Mouse (Mus musculus) intestine, postnatal 0 days (tissue): ENCODE results near the gene Ppp1r14d. TPM values are rescaled to one million over a fixed set of nuclear protein-coding genes. Genes with fewer than 3 reads are reported as not detected.

Experiments
- ATAC-seq: fragments of 200-750 bp; cut with Nextera tagmentation; 2 replicates; pipeline ENCODE4 v1.8.0; 2017; ENCODE audit warnings: mild to moderate bottlenecking, moderate TSS enrichment, moderate library complexity
- H3K27ac ChIP-seq: fragments of 300-500 bp; sonication (generic); 2 replicates; pipeline ENCODE4 v1.5.1; 2014; ENCODE audit warnings: mild to moderate bottlenecking, low read depth, low read length, moderate library complexity
- H3K27me3 ChIP-seq: fragments of 300-500 bp; sonication (generic); replicated peaks from 2 replicates; pipeline ENCODE4 v1.6.1; 2014; ENCODE audit warnings: low read length, mixed read lengths; ENCODE audit not compliant: control insufficient read depth, insufficient read depth
- H3K36me3 ChIP-seq: fragments of 300-500 bp; sonication (generic); 2 replicates; pipeline ENCODE4 v1.6.1; 2014; ENCODE audit warnings: mild to moderate bottlenecking, moderate library complexity; ENCODE audit not compliant: control insufficient read depth, insufficient read depth
- H3K4me1 ChIP-seq: fragments of 300-500 bp; sonication (generic); replicated peaks from 2 replicates; pipeline ENCODE4 v1.6.1; 2014; ENCODE audit warnings: antibody characterized with exemption, low read length, mixed read lengths; ENCODE audit not compliant: control insufficient read depth, insufficient read depth
- H3K4me2 ChIP-seq: fragments of 300-500 bp; sonication (generic); replicated peaks from 2 replicates; pipeline ENCODE4 v1.6.1; 2014; ENCODE audit warnings: low read depth, mild to moderate bottlenecking, moderate library complexity
- H3K4me3 ChIP-seq: fragments of 300-500 bp; sonication (generic); 2 replicates; pipeline ENCODE4 v1.5.1; 2014; ENCODE audit warnings: low read depth, low read length
- H3K9ac ChIP-seq: fragments of 300-500 bp; sonication (generic); 2 replicates; pipeline ENCODE4 v1.6.1; 2014; ENCODE audit warnings: mild to moderate bottlenecking, low read depth, low read length
- H3K9me3 ChIP-seq: fragments of 300-500 bp; sonication (generic); 2 replicates; pipeline ENCODE4 v1.6.1; 2016; ENCODE audit warnings: mixed run types; ENCODE audit not compliant: control insufficient read depth
- CTCF ChIP-seq: sonication (generic); IDR thresholded peaks from 2 replicates; pipeline ENCODE4 v1.5.1; 2016; ENCODE audit warnings: low read depth, mild to moderate bottlenecking, control low read depth, antibody characterized with exemption, moderate library complexity
- WGBS: fragments of 180-500 bp; shearing (Covaris S2); extraction: QIAGEN DNeasy Blood & Tissue Kit; methylation state at CpG from one replicate; pipeline ENCODE4 v1.1.7; 2014; 5-methylcytosine and 5-hydroxymethylcytosine counted together
- polyA plus RNA-seq: library from polyadenylated mRNA; unstranded; fragments of >200 nt; fragmentation: Nextera tagmentation; extraction: Ambion mirVana; gene quantifications from 2 replicates; pipeline ENCODE4 v1.2.1, GENCODE M21; 2015

Gene Ppp1r14d
- polyA plus RNA-seq, 1 experiment from 2014 or later: 78.7 TPM

GRCm38 (mm10) chr2:119250377-119250776 lies 20.7 kb upstream of the Ppp1r14d start:
- Histone ChIP-seq H3K9me3 (no peaks in the 10 kb centered on the region), H3K27ac (no peak overlapping the region), H3K4me2 (0 out of 2 replicates have a peak overlapping the region, but pooled peaks have one; percentile 1), H3K4me3 (no peak overlapping the region), H3K4me1 (peaks cover 7% of the 10 kb centered on the region; the same call in 1 of the 2 replicates), H3K9ac (no peak overlapping the region), H3K36me3 (peaks cover 19% of the 10 kb centered on the region; the same call in 1 of the 2 replicates), H3K27me3 (peaks cover 3% of the 10 kb centered on the region)
- ATAC-seq: peak; percentile 8
- TF ChIP-seq CTCF: no peak
- WGBS: 46% methylated on average over 5 of the region's 5 CpGs

- peak; percentile 17; the same call in 1 of the 2 replicates for ATAC-seq
- WGBS: 36% methylated on average over 4 of the region's 4 CpGs
- peak; percentile 24; the same call in 1 of the 2 replicates for TF ChIP-seq CTCF
- Histone ChIP-seq H3K9me3 (no peaks in the 10 kb centered on the region), H3K27me3 (peaks cover 3% of the 10 kb centered on the region; the same call in 1 of the 2 replicates), H3K9ac (no peak overlapping the region), H3K4me1 (peaks cover 7% of the 10 kb centered on the region; the same call in 1 of the 2 replicates), H3K27ac (peak overlapping the region; percentile 50; the same call in 1 of the 2 replicates), H3K4me2 (no peak overlapping the region), H3K4me3 (no peak overlapping the region), H3K36me3 (peaks cover 23% of the 10 kb centered on the region; the same call in 1 of the 2 replicates)
These were observed 19.9 kb upstream of the Ppp1r14d start for GRCm38 (mm10) chr2:119249592-119250061.

- WGBS: 85% methylated on average over 9 of the region's 9 CpGs
- Histone ChIP-seq H3K9ac (no peak overlapping the region), H3K27me3 (no peaks in the 10 kb centered on the region), H3K27ac (no peak overlapping the region), H3K4me2 (no peak overlapping the region), H3K36me3 (peaks cover 23% of the 10 kb centered on the region; the same call in 1 of the 2 replicates), H3K4me3 (no peak overlapping the region), H3K4me1 (peaks cover 7% of the 10 kb centered on the region), H3K9me3 (no peaks in the 10 kb centered on the region)
- no peak for TF ChIP-seq CTCF
- ATAC-seq: no peak
These were observed 18.2 kb upstream of the Ppp1r14d start for GRCm38 (mm10) chr2:119247904-119248303.

GRCm38 (mm10) chr2:119245246-119245645 lies 15.5 kb upstream of the Ppp1r14d start:
- 76% methylated on average over 7 of the region's 7 CpGs for WGBS
- ATAC-seq: no peak
- H3K9ac ChIP-seq: no peak overlapping the region
- peaks cover 3% of the 10 kb centered on the region for H3K4me1 ChIP-seq
- H3K4me2 ChIP-seq: no peak overlapping the region
- no peaks in the 10 kb centered on the region for H3K9me3 ChIP-seq
- H3K27me3 ChIP-seq: no peaks in the 10 kb centered on the region
- peaks cover 23% of the 10 kb centered on the region; the same call in 1 of the 2 replicates for H3K36me3 ChIP-seq
- no peak overlapping the region for H3K4me3 ChIP-seq
- no peak for TF ChIP-seq CTCF
- H3K27ac ChIP-seq: no peak overlapping the region

- H3K4me3 ChIP-seq: 0 out of 2 replicates have a peak overlapping the region, but pooled peaks have one; percentile 5
- no peaks in the 10 kb centered on the region; the same call in 1 of the 2 replicates for H3K4me1 ChIP-seq
- no peak for ATAC-seq
- peaks cover 16% of the 10 kb centered on the region; the same call in 1 of the 2 replicates for H3K36me3 ChIP-seq
- TF ChIP-seq CTCF: no peak
- H3K27ac ChIP-seq: peak overlapping the region; percentile 54; the same call in 1 of the 2 replicates
- H3K27me3 ChIP-seq: no peaks in the 10 kb centered on the region
- no peak overlapping the region for H3K9ac ChIP-seq
- peak overlapping the region; percentile 40 for H3K4me2 ChIP-seq
- WGBS: 30% methylated on average over 9 of the region's 9 CpGs
- no peaks in the 10 kb centered on the region for H3K9me3 ChIP-seq
These were observed 12.8 kb upstream of the Ppp1r14d start for GRCm38 (mm10) chr2:119242548-119242947.

- no peak for TF ChIP-seq CTCF
- Histone ChIP-seq H3K9ac (no peak overlapping the region), H3K9me3 (no peaks in the 10 kb centered on the region), H3K27me3 (no peaks in the 10 kb centered on the region), H3K4me1 (no peaks in the 10 kb centered on the region; the same call in 1 of the 2 replicates), H3K4me2 (peak overlapping the region; percentile 72), H3K36me3 (peaks cover 7% of the 10 kb centered on the region; the same call in 1 of the 2 replicates), H3K4me3 (peak overlapping the region; percentile 64; the same call in 1 of the 2 replicates), H3K27ac (peak overlapping the region; percentile 89; the same call in 1 of the 2 replicates)
- no peak for ATAC-seq
- WGBS: 53% methylated on average over 4 of the region's 4 CpGs
These were observed 11.1 kb upstream of the Ppp1r14d start for GRCm38 (mm10) chr2:119240819-119241186.
